Mouse (Mus musculus) right cerebral cortex, adult 2 months (tissue): ENCODE measurements around the gene Ccdc84.
"Not testable (repeated sequence)": the region's sequence is repeated elsewhere in the genome, so short reads cannot be mapped to it uniquely, and the experiment has no call there.

Source experiments
- DNase-seq, 2 experiments: peaks; one replicate each; pipeline ENCODE4 v3.0.0; 2021 to 2022; ENCODE audit warnings: low spot score in 2 of 2

Gene Ccdc84

GRCm38 (mm10) chr9:44361931-44362330 lies 56.4 kb downstream of the Ccdc84 start:
- not testable (repeated sequence) for DNase-seq

DNA sequence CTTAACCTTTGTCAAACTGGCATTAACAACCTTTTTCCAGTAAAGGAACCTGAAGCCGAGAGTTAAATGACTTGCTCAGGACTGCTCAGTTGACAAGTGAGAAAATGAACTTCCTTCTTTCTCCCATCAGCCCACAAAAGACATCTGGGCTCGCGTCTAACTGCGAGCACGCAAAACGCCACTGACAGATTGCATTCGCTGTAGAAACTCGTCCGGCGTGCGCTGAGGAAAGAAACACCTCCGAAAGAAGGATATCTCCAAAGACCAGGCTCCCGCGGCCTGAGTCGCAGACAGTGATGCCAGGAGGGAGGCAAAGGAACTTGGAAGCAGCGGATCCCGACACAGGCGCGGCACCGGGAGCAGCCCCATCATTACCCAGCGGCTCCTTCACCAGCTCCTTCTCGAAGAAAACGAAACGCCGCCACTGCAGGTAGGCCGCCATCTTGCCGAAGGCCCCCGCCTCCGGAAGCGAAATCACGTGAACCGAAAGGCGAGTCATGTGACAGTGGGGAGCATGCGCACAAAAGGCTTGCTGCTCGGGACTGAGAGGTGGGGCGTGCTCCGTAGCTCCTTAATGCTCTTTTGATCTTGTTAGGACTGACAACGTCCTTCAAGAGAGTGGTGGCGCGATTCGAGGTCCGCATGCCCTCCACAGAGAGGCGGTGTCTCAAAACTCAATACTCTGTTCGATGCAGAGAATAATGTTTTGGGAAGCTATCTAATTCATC lies 57.0 kb downstream of the Ccdc84 start, which contains the start of gene Vps11:
Gene Vps11 (minus strand): TSS at position 481 of the 728 bp plus-strand sequence.
- DNase-seq: peak; percentile 93 to 95
